Mouse (Mus musculus) adrenal gland, postnatal 36 days (tissue): ENCODE data around the gene Fanca. TPM values are rescaled to one million over a fixed set of nuclear protein-coding genes. Genes with fewer than 3 reads are reported as not detected.
"Not testable (repeated sequence)": the region's sequence is repeated elsewhere in the genome, so short reads cannot be mapped to it uniquely, and the experiment has no call there.

ENCODE experiments used
- DNase-seq, 2 experiments: peaks; one replicate each; pipeline ENCODE4 v3.0.0; 2021; ENCODE audit warnings: mixed read lengths in 1 of 2
- total RNA-seq, 2 experiments: library from RNA; stranded (reverse); gene quantifications; 2 replicates each; pipeline ENCODE4 v1.2.3; 2021

Gene Fanca
- total RNA-seq, 2 experiments from 2014 or later: 1.9 to 10.5 TPM

- DNase-seq: no peak
Measured at GRCm38 (mm10) chr8:123331301-123331700, 12.9 kb upstream of the Fanca start.

GRCm38 (mm10) chr8:123330701-123331100 lies 12.3 kb upstream of the Fanca start:
- DNase-seq: no peak

- DNase-seq: no peak
Measured at GRCm38 (mm10) chr8:123329961-123330360, 11.6 kb upstream of the Fanca start.

GRCm38 (mm10) chr8:123329350-123329749 lies 11.0 kb upstream of the Fanca start:
- DNase-seq: no peak

GRCm38 (mm10) chr8:123328552-123328951 lies 10.2 kb upstream of the Fanca start:
- DNase-seq: no peak

GRCm38 (mm10) chr8:123319522-123320164 lies 1.3 kb upstream of the Fanca start:
- DNase-seq: peak in 1 of 2 experiments; percentile 51

GRCm38 (mm10) chr8:123317781-123318466 lies 452 bp downstream of the Fanca start:
- DNase-seq: no peak

GRCm38 (mm10) chr8:123308738-123309137 lies 9.6 kb downstream of the Fanca start:
- no peak for DNase-seq

GRCm38 (mm10) chr8:123298301-123298700 lies 20.1 kb downstream of the Fanca start:
- no peak for DNase-seq

- no peak for DNase-seq
Measured at GRCm38 (mm10) chr8:123292785-123293184, 25.6 kb downstream of the Fanca start.

GRCm38 (mm10) chr8:123292281-123292680 lies 26.1 kb downstream of the Fanca start:
- no peak for DNase-seq

GRCm38 (mm10) chr8:123291716-123292115 lies 26.7 kb downstream of the Fanca start:
- DNase-seq: no peak

GRCm38 (mm10) chr8:123290679-123291078 lies 27.7 kb downstream of the Fanca start:
- DNase-seq: no peak

- DNase-seq: peak; percentile 55 to 75
Measured at GRCm38 (mm10) chr8:123290166-123290565, 28.2 kb downstream of the Fanca start.

- DNase-seq: no peak
Measured at GRCm38 (mm10) chr8:123287362-123287761, 31.0 kb downstream of the Fanca start.

- DNase-seq: no peak
Measured at GRCm38 (mm10) chr8:123284493-123284892, 33.9 kb downstream of the Fanca start.

- DNase-seq: no peak
Measured at GRCm38 (mm10) chr8:123283991-123284390, 34.4 kb downstream of the Fanca start.

- DNase-seq: not testable (repeated sequence)
Measured at GRCm38 (mm10) chr8:123282994-123283393, 35.4 kb downstream of the Fanca start.

- no peak for DNase-seq
Measured at GRCm38 (mm10) chr8:123280302-123281094, 37.9 kb downstream of the Fanca start.

GRCm38 (mm10) chr8:123279828-123280227 lies 38.5 kb downstream of the Fanca start:
- no peak for DNase-seq

- no peak for DNase-seq
Measured at GRCm38 (mm10) chr8:123278445-123278844, 39.9 kb downstream of the Fanca start.

- peak; percentile 40 to 50 for DNase-seq
Measured at GRCm38 (mm10) chr8:123275096-123275495, 43.3 kb downstream of the Fanca start.

- peak in 1 of 2 experiments; percentile 37 for DNase-seq
Measured at GRCm38 (mm10) chr8:123274447-123274846, 43.9 kb downstream of the Fanca start.
